In genomic region chr15:12863669-12864068, GRCm38 (mm10) we compare ENCODE assay signal across 16 mouse cellular contexts. TPM values are rescaled to one million over a fixed set of nuclear protein-coding genes. Genes with fewer than 3 reads are reported as not detected.
DNase-seq lines count a peak whose midpoint lies in the region; ATAC-seq and TF ChIP-seq lines count a peak whose summit lies in the region.
"Had no signal": no experiment of that assay in that cellular context is flagged by ENCODE, and none has a peak within 500 bp of the region (broad histone marks: within the 10 kb centered on the region; RNA-seq: fewer than 3 reads in every experiment).

No protein-coding gene starts in this region.

- TF ChIP-seq POLR2A in liver, adult 2 months (IDR thresholded peaks at IDR 0.05; ENCODE audit: extremely low read depth, insufficient read depth, low read length) = no peak

- peaks cover 19% of the 10 kb centered on the region for H3K4me1 ChIP-seq in heart, embryonic 13.5 days
- H3K4me1 ChIP-seq in liver, adult 2 months (ENCODE audit: control insufficient read depth, insufficient read depth, low read length) = no peaks in the 10 kb centered on the region
- H3K4me1 ChIP-seq in liver, embryonic 12.5 days = peaks cover 19% of the 10 kb centered on the region
- H3K4me1 ChIP-seq: embryonic facial prominence, embryonic 12.5 days; forebrain, embryonic 12.5 days; midbrain, embryonic 13.5 days had no signal

- no peak for ATAC-seq in heart, embryonic 13.5 days (ENCODE audit: extremely low read depth, insufficient number of reproducible peaks, low FRiP score, low TSS enrichment)
- ATAC-seq in liver, embryonic 12.5 days = no peak
- ATAC-seq: inflammation-experienced regulatory T-cells, adult 6 months; midbrain, embryonic 13.5 days had no signal

- H3K9ac ChIP-seq in heart, embryonic 13.5 days = 0 out of 2 replicates have a peak overlapping the region, but pooled peaks have one; percentile 6
- H3K9ac ChIP-seq in liver, adult 2 months (ENCODE audit: low read depth, low read length) = no peak overlapping the region
- no peak overlapping the region for H3K9ac ChIP-seq in liver, embryonic 12.5 days
- H3K9ac ChIP-seq: embryonic facial prominence, embryonic 12.5 days; forebrain, embryonic 12.5 days; liver, embryonic 14.5 days; midbrain, embryonic 13.5 days had no signal

- H3K4me2 ChIP-seq in heart, embryonic 13.5 days = no peak overlapping the region
- no peak overlapping the region for H3K4me2 ChIP-seq in liver, embryonic 12.5 days
- H3K4me2 ChIP-seq: embryonic facial prominence, embryonic 12.5 days; forebrain, embryonic 12.5 days; midbrain, embryonic 13.5 days had no signal

- no peak for DNase-seq in heart, adult 18-20 months
- DNase-seq in liver, adult 2 months (ENCODE audit: extremely low read depth, low read depth, low spot score) = no peak
- DNase-seq in MN1 (ENCODE audit: low spot score) = peak; percentile 50
- DNase-seq in induced T-regulatory cell, adult 2 months (ENCODE audit: low read depth) = peak; percentile 13
- DNase-seq in adrenal gland, adult 8-10 months = no peak
- DNase-seq in embryo, embryonic 10 days (ENCODE audit: low spot score) = no peak
- DNase-seq: adrenal gland, postnatal 25 days; cerebellum, postnatal 25 days had no signal

- WGBS in heart, embryonic 13.5 days = 32% methylated on average over 1 of the region's 1 CpGs
- 79% methylated on average over 1 of the region's 1 CpGs for whole genome bisulfite sequencing in liver, adult 2 months
- WGBS in liver, embryonic 12.5 days (ENCODE audit: insufficient replicate concordance) = 70% methylated on average over 1 of the region's 1 CpGs

- no peaks in the 10 kb centered on the region for H3K27me3 ChIP-seq in heart, embryonic 13.5 days (replicated peaks)
- H3K27me3 ChIP-seq in liver, adult 2 months (ENCODE audit: control insufficient read depth, insufficient read depth, low read length) = no peaks in the 10 kb centered on the region
- no peaks in the 10 kb centered on the region for H3K27me3 ChIP-seq in liver, embryonic 12.5 days (replicated peaks)
- H3K27me3 ChIP-seq: embryonic facial prominence, embryonic 12.5 days; forebrain, embryonic 12.5 days; midbrain, embryonic 13.5 days had no signal

- no peaks in the 10 kb centered on the region for H3K9me3 ChIP-seq in heart, embryonic 13.5 days
- H3K9me3 ChIP-seq in liver, embryonic 12.5 days (replicated peaks) = no peaks in the 10 kb centered on the region
- H3K9me3 ChIP-seq: embryonic facial prominence, embryonic 12.5 days; forebrain, embryonic 12.5 days; midbrain, embryonic 13.5 days had no signal

- no peaks in the 10 kb centered on the region for H3K79me2 ChIP-seq in liver, adult 2 months (ENCODE audit: control insufficient read depth, insufficient read depth, low read length)

- no peak overlapping the region for H3K27ac ChIP-seq in heart, embryonic 13.5 days (replicated peaks)
- H3K27ac ChIP-seq in liver, adult 2 months (replicated peaks; ENCODE audit: insufficient read depth, low read depth, low read length) = no peak overlapping the region
- H3K27ac ChIP-seq in liver, embryonic 12.5 days = no peak overlapping the region
- H3K27ac ChIP-seq: embryonic facial prominence, embryonic 12.5 days; forebrain, embryonic 12.5 days; liver, embryonic 14.5 days; macrophage; midbrain, embryonic 13.5 days had no signal

- TF ChIP-seq CTCF in liver, adult 2 months (IDR thresholded peaks at IDR 0.05; ENCODE audit: low read depth, low read length) = 0 out of 2 replicates have a peak, but pooled peaks have one; percentile 18

- H3K36me3 ChIP-seq in heart, embryonic 13.5 days = peaks cover 83% of the 10 kb centered on the region
- peaks cover 37% of the 10 kb centered on the region for H3K36me3 ChIP-seq in liver, adult 2 months (ENCODE audit: control insufficient read depth, insufficient read depth, low read length)
- H3K36me3 ChIP-seq in liver, embryonic 12.5 days = peaks cover 85% of the 10 kb centered on the region

- H3K4me3 ChIP-seq in heart, embryonic 13.5 days = no peak overlapping the region
- H3K4me3 ChIP-seq in liver, adult 2 months (ENCODE audit: insufficient read depth, low read depth, low read length) = no peak overlapping the region
- no peak overlapping the region for H3K4me3 ChIP-seq in liver, embryonic 12.5 days
- H3K4me3 ChIP-seq: embryonic facial prominence, embryonic 12.5 days; forebrain, embryonic 12.5 days; midbrain, embryonic 13.5 days had no signal

RNA-seq across cellular contexts. Expression of gene Drosha, which starts 39.1 kb away (rescaled TPM):
- polyA plus RNA-seq in heart, embryonic 13.5 days (2015; fragmentation: Nextera tagmentation; extraction: Ambion mirVana) = 24.4 and 25.5 TPM in 2 replicates
- 10 to 100 TPM; 34.8 to 39.1 TPM for total RNA-seq in heart, adult 18-20 months (2021)
- 3.4 and 4.8 TPM in 2 replicates for total RNA-seq in liver, adult 2 months (2014; rRNA removed)
- polyA plus RNA-seq in liver, adult 2 months (2012; rRNA removed) = 2.6 and 3.2 TPM in 2 replicates
- 24.3 and 26.3 TPM in 2 replicates for polyA plus RNA-seq in liver, embryonic 12.5 days (2016; fragmentation: Nextera tagmentation; extraction: Ambion mirVana)
- total RNA-seq in adrenal gland, adult 8-10 months (2022) = 10 to 100 TPM; 32.0 to 40.5 (median 38.7) TPM

RNA-seq across cellular contexts. Expression of gene 6030458C11Rik, which starts 39.2 kb away (rescaled TPM):
- polyA plus RNA-seq in heart, embryonic 13.5 days (2015; fragmentation: Nextera tagmentation; extraction: Ambion mirVana) = 26.8 and 27.2 TPM in 2 replicates
- 10 to 100 TPM; 13.5 to 13.9 TPM for total RNA-seq in heart, adult 18-20 months (2021)
- total RNA-seq in liver, adult 2 months (2014; rRNA removed) = 9.8 and 10.0 TPM in 2 replicates
- polyA plus RNA-seq in liver, adult 2 months (2012; rRNA removed) = 5.6 and 6.0 TPM in 2 replicates
- polyA plus RNA-seq in liver, embryonic 12.5 days (2016; fragmentation: Nextera tagmentation; extraction: Ambion mirVana) = 48.6 and 52.0 TPM in 2 replicates
- 10 to 100 TPM; 13.3 to 18.6 (median 15.7) TPM for total RNA-seq in adrenal gland, adult 8-10 months (2022)

Comparison
In these comparisons a context has a peak if more than half of its experiments do, and no peak if none do; other contexts are left out.
1. DNase-seq: peak in MN1 (single experiment) and induced T-regulatory cell, adult 2 months (single experiment); none in heart, adult 18-20 months (0 of 2), liver, adult 2 months (single experiment), adrenal gland, adult 8-10 months (single experiment) and embryo, embryonic 10 days (single experiment).